Mouse (Mus musculus) spleen, adult 2 months (tissue): ENCODE measurements around the gene Sema3e.

Experiments used
- CTCF ChIP-seq: fragments of 200-500 bp; IDR thresholded peaks from 2 replicates; pipeline ENCODE4 v1.5.1; 2011; ENCODE audit warnings: mild to moderate bottlenecking, inconsistent platforms; ENCODE audit not compliant: insufficient read depth, insufficient read length, insufficient replicate concordance; ENCODE audit errors: extremely low read depth
- POLR2A ChIP-seq: fragments of 200-500 bp; IDR thresholded peaks from 2 replicates; pipeline ENCODE4 v1.6.1; 2011; ENCODE audit warnings: low read depth, low read length, inconsistent platforms

GRCm38 (mm10) chr5:13985669-13986068 lies 39.4 kb upstream of the Sema3e start:
- TF ChIP-seq CTCF (no peak), POLR2A (no peak)
